Mouse (Mus musculus): ENCODE data around the gene Dnah9.

Gene Dnah9

DNA sequence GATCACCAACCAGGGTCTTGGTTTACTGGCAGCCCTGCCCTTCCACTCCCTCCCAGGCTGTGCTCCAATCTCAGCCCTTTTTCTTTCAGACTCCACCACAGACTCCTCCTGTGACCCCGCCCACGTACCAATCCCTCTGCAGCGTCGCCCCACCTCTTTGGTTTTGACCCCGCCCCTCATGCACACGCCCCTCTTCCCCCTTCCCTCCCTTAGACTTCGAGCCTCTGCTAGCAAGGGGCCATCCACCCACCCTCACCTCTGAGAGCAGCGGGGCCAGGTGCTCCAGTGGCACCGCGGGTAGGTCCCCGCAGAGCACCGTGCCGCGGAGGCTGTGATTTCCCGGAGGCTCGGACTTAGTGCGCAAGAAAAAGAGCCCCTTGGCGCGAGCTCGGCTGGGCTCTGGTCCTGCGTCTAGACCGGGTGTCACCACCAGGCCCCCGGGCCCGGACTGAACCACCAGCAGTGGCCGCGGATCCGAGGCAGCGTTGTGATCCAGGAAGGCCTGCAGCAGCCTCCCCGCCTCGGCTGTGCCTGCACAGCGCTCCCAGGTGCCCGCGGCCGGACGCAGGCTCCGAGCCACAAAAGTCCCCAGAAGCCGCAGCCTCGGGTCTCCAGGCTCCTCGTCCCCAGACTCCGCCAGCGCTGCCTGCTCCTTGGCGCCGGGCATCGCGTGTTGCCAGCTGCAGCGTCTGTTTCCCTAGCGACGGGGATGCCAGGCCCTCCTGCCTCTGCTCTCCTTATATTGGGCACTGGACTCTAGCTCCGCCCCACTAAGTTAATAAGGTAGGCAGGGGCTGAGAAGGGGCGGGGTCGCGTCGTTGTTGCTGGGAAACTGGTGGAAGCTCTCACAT, at the start of gene Dnah9:
TSS of gene Dnah9 (minus strand) at position 751 of the 851 bp plus-strand sequence.
- no peak for DNase-seq (ENCODE audit: low read depth)

DNA sequence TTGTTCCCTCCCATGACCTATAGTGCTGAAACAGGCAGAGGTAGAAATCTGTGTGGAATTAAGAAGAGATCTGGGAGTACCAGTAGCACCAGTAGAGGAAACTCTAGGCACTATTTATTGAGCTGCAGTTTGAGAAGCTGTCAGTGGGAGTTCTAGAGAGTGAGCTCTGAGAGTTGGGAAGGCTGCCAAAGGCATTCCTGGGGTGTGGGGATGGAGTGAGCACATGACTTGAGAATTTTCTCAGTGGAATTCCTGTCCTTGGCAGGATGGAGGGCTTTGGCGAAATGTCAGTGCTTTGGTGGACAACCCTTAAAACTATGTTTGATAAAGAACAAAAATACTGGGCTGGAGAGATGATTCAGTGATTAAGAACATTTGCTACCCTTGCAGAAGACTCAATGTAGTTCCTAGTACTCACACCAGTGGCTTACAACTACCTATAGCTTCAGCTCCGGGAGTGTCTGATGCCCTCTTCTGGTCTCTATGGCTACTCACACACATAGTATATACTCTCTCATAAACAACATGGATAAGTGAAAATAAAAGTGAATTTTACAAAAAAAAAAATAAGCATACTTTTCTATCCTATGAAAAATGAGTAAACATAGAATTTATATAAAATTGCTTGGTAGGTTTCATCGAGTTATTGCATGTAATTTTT, 20.4 kb upstream of the Dnah9 start:
- DNase-seq (ENCODE audit: low read depth), result no peak

DNA sequence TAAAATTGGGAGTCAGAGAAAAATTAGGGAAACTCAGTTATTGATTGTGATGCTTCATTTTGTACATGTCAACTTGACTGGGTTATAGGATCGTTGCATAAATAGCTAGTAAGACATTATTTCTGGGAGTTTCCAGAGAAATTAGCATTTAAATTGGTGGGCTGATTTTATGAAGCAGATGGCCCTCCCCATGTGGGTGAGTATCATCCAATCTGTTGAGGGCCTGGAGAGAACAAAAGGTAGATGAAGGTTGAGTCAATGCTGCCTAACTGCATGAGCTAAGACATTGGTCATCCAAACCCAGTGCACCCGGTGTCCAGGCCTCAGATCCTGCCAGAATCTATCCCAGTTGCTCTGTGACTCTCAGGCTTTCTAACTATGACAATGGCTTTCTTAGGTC, 19.8 kb upstream of the Dnah9 start:
- DNase-seq (ENCODE audit: low read depth), result no peak

DNA sequence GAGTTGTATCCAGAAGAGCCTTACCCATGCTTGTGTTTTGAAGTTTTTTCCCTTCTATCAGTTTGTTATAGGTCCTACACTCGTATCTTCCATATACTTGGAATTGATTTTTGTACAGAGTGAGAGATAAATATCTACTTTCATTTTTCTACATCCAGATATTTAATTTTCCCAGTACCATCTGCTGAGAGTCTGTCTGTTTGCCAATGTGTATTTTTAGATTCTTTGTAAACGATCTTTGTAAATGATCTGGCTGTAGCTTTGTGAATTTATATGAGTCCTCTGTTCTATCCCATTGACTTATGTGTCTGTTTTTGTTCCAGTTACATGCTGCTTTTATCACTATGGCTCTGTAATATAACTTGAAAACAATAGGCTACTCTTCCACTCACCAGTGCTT, 9.4 kb upstream of the Dnah9 start:
- no peak for DNase-seq (ENCODE audit: low read depth)

DNA sequence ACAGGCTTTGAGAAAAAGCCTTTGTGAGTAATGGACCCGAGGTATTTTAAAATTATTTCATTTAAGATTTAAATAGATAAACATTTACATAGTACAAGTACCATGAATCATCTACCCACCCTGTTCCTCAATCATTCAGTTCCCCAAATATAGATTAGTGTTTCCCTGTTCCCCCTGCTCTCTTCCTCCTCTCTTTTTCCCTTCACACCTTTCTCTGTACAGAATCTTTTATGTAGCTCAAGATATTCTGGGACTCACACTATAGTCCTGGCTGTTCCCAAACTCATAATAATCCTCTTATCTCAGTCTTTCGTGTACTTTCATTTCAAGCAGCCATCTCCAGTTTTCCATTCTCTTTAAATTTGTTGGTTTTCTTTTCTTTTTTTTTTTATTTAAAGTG, 4.3 kb downstream of the Dnah9 start:
- DNase-seq (ENCODE audit: low read depth), result no peak

DNA sequence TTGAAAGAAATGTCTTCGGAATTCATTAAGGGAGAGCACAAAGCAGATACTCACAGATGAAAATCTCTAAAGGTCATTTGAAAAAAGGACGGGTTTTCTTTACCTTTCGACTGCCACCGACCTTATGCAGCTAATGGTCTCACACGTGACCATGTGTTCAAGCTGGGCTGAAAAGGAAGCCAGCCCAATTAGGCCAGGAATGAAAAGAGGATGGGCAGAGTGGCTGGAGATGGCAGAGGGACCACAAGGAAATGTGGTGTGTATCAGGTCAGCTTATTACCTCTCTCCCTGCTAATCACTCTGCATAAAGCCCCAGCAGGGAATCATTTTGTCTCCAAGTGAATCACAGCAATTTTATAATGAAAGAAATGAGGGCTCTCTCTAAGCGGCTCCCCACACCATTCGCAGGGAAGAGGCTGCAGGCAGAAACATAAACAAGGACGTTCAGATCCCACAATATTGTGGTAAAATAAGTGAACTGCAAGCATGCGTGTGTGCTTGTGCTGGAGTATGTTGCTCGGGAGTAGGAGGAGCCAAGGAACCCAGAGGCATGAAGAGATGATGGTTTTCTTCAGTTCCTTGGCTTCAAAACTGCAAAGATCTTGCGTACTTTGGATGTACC, 27.6 kb downstream of the Dnah9 start:
- DNase-seq (ENCODE audit: low read depth), result no peak

DNA sequence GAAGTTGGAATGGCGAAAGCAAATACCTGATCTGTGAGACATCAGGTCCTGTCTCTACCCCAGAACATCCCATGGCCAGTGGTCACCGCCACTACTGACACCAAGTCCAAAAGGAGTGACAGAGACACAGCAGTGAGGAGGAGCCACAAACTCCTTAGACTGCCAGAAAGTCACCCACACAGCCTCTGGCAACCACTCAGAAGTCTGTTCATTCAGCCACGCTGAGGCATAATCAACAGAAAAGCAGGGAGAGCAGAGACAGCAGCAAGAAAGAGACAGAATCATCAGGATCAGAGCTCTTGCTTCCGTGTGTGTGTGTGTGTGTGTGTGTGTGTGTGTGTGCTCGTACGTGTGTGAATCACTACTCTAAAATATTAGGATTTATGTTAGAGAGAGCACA, 33.5 kb downstream of the Dnah9 start:
- no peak for DNase-seq (ENCODE audit: low read depth)

DNA sequence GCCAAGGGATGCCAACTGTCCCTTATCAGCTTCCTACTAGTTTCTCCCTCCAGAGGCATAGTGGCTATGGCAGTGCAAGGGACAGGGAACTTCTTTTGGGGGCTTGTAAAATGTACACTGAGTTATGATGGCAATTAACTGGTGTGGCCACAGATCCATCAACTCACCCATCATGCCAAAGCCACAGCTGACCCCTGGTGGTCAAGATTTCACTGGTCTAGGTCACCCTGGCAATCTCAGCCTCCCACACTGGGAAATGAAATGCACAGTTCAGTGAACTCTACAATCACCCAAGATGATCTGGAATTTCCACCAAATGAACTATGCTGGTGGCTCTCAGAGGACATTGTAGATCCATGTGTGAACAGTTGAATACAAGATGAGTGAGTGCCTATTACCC, 42.2 kb downstream of the Dnah9 start:
- DNase-seq (ENCODE audit: low read depth), result no peak

DNA sequence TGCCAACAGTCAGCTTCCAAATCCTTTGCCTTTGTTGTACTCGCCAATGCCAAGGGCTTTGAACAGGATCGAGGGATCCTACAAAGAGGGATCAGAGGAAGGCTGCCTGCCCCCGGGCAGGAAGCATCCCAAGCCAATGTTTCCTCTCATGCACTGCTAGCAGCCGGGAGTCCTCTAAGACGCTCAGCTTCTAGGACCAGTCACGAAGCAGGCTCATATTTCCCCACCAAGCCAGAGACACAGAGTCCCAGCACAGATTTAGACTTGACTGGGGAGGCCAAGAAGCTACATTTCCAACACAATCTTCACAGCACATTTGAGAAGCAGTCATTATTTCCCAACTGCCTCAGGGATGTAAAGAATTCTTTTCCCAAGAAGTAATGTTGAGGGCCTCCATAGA, 43.9 kb downstream of the Dnah9 start:
- DNase-seq (ENCODE audit: low read depth), result no peak

DNA sequence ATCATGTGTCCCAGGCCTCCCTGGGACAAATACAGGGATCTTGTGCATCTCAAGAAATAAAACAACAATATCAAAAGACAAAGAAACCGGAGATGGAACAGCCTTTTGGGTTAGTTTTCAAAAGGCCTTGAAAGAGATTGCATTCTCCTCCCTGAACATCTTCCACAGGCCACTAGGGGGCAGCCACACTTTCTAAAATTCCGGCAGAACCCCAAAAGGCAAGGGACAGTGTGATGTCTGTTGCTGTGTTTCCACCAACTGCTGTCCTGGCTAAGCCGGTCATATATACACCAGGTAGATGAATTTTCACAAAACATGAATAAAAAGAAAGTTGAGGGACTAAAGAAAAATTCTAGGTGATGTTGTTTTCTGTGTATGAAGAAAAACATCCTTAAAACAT, 46.3 kb downstream of the Dnah9 start:
- peak; percentile 3 for DNase-seq (ENCODE audit: low read depth)

DNA sequence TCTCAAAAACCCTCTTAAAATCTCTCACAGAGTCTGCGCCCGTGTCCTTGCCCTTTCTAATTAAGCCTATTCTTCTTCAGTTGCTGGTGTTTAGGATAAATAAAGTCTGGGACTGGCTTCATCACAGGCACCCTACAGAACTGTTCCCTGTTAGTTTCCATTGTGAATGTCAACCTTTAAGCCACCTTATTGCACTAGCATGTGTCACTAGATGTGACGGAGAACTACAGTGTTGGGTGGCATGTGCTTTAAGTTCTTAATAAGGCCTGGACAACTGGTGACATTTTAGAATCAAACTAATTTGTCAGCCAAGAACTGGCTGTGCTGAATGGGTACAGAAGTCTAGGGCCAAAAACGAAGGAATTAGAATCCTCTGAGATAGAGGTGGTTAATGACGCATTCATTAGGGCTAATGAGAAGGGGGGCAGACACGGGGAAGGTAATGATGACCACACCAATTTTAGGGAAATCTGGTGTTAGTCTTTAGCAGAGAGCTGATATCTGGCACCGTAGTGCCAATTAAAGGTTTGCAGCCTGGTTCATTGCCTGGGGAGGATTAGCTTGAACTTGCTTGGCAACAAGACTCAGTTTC, 84.6 kb downstream of the Dnah9 start:
- no peak for DNase-seq (ENCODE audit: low read depth)

DNA sequence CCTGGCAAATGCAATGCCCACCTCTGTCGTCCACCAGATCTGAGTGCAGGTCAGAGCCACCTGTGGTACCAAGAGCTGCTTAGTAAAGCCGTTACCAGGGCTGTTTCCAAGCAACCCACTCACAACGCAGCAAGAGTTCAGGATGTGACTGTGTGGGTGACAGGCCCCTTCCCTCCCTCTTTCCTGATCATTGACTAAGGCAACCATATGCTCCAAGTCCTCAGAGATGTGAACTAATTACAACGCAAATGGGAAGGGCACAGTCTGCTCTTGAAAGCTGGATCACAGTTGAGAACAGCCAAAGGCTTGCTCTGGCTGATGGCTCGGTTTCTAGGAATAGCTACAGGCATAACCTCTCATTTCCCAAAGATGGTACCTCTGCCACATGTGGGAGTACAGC, 95.4 kb downstream of the Dnah9 start:
- no peak for DNase-seq (ENCODE audit: low read depth)

DNA sequence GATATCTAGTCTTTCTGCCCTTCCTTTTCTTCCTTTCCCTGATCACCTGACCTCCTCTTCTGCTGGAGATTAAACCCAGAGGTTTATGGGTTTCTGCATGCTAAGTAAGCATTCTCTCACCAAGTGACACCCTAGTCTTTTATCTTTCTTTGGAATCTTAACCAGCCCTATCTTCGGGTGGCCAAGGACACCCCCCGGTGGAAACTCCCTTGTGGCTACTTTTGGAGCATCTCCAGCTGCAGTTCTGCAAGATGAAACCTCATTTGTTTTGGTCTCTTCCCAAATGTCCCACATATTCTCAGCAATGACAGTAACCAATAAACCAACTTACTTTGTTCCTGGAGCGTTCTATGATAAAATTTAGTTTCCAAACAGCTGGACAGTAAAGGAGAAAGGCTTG, 109.4 kb downstream of the Dnah9 start:
- DNase-seq (ENCODE audit: low read depth), result no peak

DNA sequence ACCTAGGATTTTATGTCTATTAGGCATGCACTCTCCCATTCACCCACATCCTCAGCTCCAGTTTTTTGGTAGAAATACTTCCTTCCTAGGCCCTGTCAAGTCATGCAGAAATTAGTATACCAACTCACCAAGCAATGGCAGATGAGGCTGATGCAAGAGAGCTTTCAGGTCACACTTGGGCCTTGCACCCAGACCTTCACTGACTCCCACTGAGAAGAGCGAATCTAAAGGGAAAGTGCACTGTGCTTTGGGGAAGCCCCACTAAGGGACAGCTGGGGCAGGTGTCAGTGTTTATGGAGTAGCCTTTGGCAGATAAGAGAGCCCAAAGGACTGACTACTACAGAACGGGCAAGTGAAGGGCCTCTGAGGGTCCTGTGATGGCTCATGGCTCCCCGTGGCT, 117.1 kb downstream of the Dnah9 start:
- DNase-seq (ENCODE audit: low read depth), result no peak

DNA sequence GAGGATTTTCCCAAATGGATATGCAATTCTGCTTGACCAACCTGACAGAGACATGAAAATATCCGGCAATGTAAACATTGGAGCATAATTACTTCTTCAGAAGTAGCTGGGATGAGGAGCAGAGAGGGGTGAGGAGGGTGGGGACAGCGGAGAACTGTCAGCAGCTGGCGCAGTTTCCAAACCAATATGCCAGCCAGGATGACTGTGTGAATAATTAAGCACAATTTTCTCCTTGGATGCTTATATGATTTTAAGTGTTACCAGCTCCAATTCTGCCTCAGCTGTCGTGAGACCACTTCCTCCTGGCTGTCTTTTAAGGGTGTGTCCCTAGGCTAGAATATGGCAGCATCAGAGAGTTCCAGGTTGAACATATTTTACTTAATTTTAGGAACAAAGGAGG, 119.2 kb downstream of the Dnah9 start:
- no peak for DNase-seq (ENCODE audit: low read depth)

DNA sequence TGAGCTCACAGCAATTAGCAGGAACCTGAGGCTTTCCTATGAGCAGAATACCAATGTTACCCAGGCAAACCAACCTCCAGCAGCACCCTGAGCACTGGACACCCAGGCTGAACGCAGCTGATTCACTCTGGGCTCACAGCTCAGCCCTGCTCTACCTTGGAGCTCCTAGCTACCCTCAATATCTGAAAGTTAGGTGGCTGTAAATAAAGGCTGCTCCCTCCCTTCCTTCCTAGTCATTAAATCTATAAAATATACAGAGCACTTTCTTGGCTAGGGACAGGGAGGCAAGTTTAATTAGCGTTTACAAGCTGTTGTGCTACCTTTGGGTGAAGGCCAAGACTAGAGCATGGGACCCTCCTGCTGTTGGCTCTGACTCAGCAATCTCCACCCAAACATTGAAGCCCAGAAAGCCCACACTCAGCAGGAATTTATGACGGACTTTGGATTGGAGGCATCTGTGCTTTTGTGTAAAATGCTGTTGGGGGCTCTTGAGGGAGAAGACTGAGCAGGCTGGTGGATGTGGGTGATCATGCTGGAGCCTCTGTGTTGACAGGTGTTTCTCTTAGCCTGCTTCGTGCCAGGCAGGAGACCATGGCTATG, 121.7 kb downstream of the Dnah9 start:
- no peak for DNase-seq (ENCODE audit: low read depth)

DNA sequence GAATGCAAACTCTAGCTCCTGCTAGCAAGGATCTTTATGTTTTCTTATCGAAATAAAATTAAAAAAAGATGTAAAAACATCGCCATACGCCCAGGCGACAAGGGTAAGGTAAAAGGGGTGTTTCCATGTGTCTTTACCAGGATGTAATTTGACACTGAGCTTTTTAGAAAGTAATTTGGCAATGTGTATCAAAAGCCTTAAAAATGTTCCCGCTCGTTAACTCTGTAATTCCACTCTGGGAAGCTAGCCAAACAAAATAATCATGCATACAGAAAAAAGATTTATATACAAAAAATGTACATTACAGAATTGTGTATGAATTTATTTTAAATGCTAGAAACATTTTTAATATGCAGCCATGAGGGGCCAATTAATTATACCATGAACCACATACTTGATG, 124.7 kb downstream of the Dnah9 start:
- no peak for DNase-seq (ENCODE audit: low read depth)

DNA sequence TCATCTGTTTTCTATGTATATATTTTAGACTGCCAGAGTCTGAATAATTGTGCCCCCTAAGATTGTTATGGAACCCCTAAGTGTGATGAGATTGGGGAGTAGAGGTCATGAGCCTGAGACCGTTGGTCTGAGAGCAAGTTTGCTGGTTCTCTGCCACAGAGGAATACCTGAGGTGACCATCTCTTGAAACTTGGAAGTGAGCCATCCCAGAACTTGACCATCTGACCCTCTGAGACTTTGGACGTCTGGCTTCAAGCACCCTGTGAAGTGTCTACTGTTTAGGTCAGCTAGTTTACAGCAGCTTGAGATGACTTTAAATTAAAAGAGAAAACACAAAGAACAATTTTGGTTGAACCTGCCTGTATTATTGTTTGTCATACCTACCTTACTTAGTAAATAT, 125.8 kb downstream of the Dnah9 start:
- no peak for DNase-seq (ENCODE audit: low read depth)

DNA sequence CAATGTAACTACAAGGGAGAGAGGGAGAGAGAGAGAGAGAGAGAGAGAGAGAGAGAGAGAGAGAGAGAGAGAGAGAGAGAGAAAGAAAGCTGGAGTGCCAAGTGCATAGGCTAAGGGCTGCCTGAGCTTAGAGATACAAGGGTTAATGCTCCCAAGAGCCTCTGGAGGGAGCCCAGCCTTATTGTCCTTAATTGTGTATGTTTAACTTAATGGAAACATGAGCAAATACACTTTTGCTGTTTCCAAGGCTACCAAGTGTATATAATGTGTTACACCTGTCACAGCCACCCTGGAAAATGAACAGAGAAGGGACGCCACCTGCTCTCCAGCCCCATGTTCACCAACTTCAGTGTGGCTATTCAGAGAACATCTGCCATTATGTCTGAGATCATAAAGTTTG, 142.6 kb downstream of the Dnah9 start:
- no peak for DNase-seq (ENCODE audit: low read depth)

DNA sequence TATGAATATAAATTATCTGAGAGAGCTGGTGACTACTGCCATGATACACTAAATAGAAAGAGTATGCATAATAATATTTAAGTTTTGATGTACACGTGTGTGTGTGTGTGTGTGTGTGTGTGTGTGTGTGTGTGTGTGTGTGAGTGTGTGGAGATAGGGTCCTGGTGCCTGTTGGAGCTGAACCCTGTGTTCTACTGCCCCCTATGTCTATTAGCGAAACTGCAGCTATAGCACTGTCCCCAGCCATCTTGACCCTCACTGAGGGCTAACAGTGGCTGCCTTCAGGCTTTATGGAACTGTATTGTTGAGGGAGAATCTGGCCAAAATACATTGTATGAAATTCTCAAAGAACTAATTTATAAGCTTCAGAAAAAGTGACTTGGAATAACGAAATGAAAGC, 192.5 kb downstream of the Dnah9 start:
- DNase-seq (ENCODE audit: low read depth), result no peak

DNA sequence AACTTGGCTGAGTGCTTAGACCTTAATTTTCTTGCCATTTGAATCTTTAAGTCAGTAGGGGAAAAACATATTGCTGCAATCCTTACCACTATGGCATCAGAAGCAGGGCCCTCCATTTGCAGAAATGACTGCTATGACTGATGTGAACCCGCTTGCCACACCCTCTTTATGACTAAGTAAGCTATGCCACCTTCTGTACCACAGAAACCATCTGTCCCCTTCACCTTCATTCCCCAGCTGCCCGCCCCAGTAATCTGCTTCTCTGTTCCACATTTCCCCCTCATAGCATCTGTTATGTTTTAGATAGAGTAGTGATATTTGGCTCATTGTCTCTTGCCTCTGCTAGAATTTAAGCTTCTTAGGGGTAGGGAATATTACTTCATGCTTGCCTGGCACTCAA, 237.6 kb downstream of the Dnah9 start:
- DNase-seq (ENCODE audit: low read depth), result no peak

DNA sequence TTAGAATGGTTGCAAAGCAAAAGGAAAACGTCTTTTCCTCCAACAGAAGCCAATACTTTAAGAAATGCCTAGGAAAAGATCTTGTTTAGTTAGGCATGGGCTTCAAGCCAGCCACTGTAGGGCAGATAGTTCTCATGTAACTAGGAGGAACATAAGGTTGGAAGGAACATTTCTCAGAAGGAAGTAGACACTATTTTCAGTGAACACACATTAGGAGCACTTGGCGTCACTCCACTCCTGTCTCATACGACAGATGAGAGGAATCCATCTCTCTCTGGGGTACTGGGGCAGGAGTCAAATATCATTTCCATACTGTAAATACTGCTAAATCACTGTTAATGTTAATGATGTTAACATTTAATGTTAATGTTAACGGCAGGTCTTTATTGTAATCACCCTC, 238.0 kb downstream of the Dnah9 start:
- DNase-seq (ENCODE audit: low read depth), result no peak

DNA sequence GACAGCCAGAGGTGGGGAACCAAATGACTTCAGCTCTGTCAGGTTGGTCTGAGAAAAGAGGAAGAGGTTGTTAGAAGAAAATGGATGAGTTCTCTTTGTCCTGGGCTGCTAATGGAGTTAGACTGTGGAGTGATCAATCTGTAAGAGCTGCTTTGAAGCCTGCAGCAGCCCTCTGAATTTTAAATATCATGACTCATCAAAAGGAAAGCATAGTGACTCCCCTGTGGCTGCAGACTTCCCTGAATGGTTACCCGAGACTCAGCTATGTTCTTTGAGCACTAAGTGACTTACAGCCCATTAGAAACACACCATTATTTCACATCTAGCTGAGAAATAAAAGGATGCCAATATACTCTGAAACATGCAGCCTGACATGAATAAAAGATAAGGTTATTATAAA, 240.4 kb downstream of the Dnah9 start:
- DNase-seq (ENCODE audit: low read depth), result no peak

Measured in c-Kit-positive CD71-positive TER-119-negative erythroid progenitor cells, embryonic 14.5 days (primary cell).